Mouse (Mus musculus) c-Kit-positive CD71-negative TER-119-negative erythroid progenitor cells, embryonic 14.5 days (primary cell): ENCODE results near the gene Pdzd8.

Experiments used
- DNase-seq: peaks from one replicate; pipeline ENCODE4 v3.0.0-alpha.2; 2013; ENCODE audit warnings: low read depth

The Pdzd8 gene

DNA sequence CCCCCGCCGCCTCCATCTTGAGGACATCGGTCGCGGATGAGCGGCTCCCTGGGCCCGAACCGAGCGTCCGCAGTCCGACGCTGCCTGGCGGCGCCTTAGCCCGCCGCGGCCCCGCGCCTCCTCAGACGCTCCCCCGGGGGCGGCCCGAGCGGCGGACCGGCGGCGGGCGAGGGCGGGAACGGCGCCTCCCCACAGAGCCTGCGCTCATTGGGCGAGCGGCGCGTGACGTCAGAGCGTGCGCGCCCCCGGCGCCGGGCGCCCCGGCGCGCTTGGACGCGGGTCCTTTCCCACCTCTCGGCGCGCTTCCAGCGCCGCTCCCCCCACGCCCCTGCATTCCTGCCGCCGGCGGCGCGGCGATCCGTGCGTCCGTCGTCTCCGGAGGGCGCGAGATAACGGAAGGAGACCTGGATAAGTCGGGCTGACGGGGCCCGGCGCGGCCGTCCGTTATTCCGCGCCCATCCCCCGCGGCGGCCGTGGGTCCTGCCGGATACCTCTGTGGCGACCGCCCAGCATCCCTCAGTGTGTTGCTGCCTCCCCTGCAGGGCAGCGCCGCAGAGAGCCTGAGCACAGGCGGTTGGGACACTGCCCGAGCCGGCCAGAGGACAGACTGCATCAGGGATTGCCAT lies at the start of gene Pdzd8:
TSS of gene Pdzd8 (minus strand) at position 123 of the 626 bp plus-strand sequence.
- peak; percentile 67 for DNase-seq

DNA sequence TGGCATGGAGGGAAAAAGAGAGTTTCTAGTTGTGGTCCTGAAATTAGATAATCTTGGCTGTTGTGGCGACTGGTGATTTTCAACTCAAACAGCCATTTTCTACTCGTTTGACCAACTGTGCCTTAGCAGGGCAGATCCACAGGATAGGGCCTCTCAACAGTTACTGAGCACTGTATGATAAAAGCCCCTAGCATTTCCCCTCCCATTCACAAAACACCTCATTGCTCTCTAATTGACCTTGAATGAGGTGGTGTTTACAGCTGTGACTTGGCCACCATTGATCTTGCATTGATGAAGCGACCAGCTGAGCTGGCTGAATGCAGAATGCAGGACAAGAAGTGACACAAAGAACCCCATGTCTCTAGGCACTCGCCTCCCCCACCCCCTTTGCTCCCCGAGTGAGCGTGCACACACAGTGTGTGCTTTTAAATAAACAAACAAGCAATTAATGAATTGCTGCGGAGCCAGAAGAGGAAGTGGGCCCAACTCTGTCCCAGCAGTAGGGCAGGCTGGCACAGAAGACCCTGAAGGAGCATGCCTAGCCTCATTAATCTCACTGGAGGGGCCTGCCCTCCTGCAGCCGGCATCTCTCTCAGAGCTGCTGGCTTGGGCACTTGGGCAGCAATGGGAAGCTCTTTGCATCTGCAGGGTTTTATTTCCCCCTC lies 48.3 kb upstream of the Pdzd8 start:
- no peak for DNase-seq

GRCm38 (mm10) chr19:59388847-59389606 lies 43.4 kb upstream of the Pdzd8 start:
- peak; percentile 66 for DNase-seq

DNA sequence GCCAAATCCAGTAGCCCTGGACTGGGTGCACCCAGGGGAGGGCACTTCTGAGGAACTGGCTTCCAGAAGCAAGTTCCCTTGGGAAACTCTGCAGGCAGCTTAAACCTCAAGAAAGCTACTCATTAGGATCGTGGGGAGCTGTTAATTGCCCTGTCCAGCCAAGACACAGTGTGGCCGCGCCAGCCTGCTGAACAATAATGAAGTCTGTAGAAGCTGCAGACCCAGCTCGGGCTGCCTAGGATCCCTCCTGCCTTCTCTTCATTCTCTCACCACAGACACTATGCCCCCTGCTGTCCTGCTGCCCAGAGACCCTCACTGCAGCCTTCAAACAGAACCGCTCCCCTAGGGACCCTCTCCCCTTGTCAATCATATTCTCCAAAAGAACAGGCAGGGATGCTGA lies 42.8 kb upstream of the Pdzd8 start:
- DNase-seq, result no peak

- no peak for DNase-seq
These were observed 41.6 kb upstream of the Pdzd8 start for GRCm38 (mm10) chr19:59387178-59387577.

GRCm38 (mm10) chr19:59384582-59385495 lies 39.3 kb upstream of the Pdzd8 start:
- no peak for DNase-seq

- DNase-seq, result no peak
These were observed 36.9 kb upstream of the Pdzd8 start for GRCm38 (mm10) chr19:59382416-59382917.

- no peak for DNase-seq
These were observed 34.4 kb upstream of the Pdzd8 start for GRCm38 (mm10) chr19:59379995-59380394.

GRCm38 (mm10) chr19:59376481-59376880 lies 30.9 kb upstream of the Pdzd8 start:
- DNase-seq, result no peak

DNA sequence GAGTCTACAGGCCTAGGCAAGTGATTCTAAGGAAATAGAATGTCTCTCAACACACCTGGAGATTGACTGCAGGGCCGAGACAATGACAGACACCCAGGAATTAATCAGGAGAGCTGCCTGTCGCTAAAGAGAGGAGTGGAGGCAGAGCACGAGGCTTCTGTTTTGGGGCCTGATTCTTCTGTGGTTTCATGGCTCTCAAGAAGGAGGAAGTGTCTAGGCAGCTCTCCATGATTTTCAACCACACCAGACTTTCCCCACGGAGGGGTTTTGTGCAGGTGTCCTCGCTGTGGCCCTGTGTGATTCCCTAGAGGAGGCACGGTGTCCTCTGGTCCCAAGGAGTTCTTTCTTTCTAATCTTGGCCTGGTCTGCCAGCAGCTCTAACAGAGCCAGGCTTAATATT lies 29.4 kb upstream of the Pdzd8 start:
- no peak for DNase-seq

DNA sequence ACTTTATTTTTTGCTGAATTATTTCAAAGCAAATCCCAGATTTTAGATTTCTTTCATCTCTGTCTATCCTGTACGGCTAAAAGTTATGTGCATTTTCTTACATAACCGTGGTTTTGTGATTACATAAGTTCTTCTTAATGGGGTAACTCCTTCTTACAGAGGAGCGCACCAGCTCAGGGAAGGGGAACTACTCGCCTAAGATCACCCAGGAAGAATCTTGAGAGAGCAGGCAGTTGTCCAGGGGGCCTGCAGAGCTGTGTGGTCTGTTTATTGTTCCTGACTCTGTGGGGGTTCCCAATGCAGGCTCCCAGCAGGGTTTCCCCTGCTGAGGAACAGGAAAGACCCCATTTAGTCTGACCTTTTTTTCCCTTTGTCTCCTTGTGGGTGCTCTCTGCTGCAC lies 27.3 kb upstream of the Pdzd8 start:
- DNase-seq, result no peak

- DNase-seq, result no peak
These were observed 25.4 kb upstream of the Pdzd8 start for GRCm38 (mm10) chr19:59371016-59371415.

DNA sequence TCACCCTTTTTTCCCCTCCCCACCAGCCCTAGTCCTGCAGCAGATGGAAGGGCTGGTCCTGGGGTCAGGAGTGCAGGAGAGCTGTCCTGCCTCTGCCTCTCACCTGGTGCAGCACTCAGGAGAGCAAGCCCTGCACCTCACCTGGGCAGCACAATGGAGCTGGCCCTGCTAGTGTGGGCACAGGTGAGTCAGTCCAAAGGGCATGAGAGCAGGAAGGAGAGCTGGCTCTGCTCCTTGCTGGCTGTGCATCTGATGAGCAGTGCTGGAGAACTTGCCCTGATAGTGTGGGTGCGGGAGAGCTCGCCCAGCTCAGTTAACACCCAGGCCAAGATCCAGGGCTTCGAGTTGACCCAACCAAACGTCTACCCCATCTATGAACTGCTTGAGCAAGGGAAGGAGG lies 22.3 kb upstream of the Pdzd8 start:
- DNase-seq, result no peak

- no peak for DNase-seq
These were observed 21.1 kb upstream of the Pdzd8 start for GRCm38 (mm10) chr19:59366724-59367123.

GRCm38 (mm10) chr19:59363666-59364065 lies 18.1 kb upstream of the Pdzd8 start:
- no peak for DNase-seq

DNA sequence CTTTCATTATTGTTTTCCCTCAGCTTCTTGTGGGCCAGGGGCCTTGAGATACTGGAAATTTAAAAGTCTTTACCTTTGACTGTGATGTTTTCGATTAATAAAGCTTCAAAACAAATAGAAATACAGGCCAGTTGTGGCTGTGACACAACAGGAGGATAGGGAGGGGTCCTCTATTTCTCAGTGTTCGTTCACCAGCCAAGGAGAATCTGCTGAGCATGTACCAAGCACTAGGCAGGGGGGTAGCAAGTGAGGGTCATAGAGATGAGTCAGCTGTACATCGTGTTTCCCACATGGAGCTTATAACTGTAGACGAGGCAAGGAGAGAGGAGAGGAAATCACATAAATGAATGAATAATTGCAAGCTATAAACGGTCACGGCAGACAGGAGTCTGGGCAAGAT lies 17.1 kb upstream of the Pdzd8 start:
- DNase-seq, result no peak

- no peak for DNase-seq
These were observed 14.9 kb upstream of the Pdzd8 start for GRCm38 (mm10) chr19:59360486-59360896.

GRCm38 (mm10) chr19:59359202-59359601 lies 13.6 kb upstream of the Pdzd8 start:
- DNase-seq, result no peak

DNA sequence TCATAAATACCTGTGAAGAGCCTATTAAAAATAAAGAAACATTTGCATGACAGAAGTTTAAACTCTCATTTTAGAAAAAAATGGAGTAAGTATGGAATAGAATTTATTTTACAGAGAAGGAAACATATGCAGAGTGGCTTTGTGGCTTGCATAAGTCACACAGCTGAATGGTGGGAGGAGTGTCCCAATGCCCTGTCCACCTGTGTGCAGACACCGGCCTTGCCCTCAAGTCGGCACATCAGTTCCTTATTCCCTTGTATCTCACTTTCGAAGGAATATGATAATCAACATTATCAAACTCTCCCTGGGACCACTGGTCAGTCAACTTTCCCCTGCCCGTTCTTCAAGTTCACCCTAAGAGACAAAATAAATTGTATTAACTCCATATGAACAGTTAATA lies 12.3 kb upstream of the Pdzd8 start:
- no peak for DNase-seq

GRCm38 (mm10) chr19:59356843-59357595 lies 11.4 kb upstream of the Pdzd8 start:
- DNase-seq, result no peak

GRCm38 (mm10) chr19:59356388-59356787 lies 10.8 kb upstream of the Pdzd8 start:
- no peak for DNase-seq
